Mouse (Mus musculus): ENCODE results near the gene Ppp1r14c. TPM values are rescaled to one million over a fixed set of nuclear protein-coding genes. Genes with fewer than 3 reads are reported as not detected.
A peak's percentile ranks its signal among the peaks of the same experiment; 100 is the strongest.

The Ppp1r14c gene
- polyA plus RNA-seq, 1 experiment from 2014 or later = 6.9 TPM

DNA sequence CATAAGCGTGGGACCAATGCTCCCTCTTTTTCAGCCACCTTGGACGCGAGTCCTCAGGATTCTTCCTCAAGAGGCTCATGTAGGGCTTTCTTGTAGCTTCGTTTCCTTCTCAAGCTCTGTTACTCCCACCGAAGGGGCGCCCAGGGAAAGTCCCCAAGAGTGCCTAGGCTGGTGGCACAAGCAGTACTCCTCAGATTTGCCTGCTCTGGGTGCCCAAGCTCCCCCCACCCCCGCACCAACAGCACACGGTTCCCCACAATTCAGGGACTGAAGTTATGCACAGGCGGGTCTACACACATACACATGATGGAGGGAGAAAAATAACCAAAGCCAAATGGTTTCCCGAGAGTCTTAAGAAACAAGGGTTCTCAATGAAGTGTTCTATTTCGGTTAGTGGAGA lies 1.6 kb downstream of the Ppp1r14c start:
- no peaks in the 10 kb centered on the region for H3K36me3 ChIP-seq
- peak overlapping the region; percentile 92 for H3K4me2 ChIP-seq (replicated peaks)
- ATAC-seq (ENCODE audit: low FRiP score, low read depth) = no peak
- 36% methylated on average over 11 of the region's 11 CpGs for WGBS
- peaks cover 20% of the 10 kb centered on the region for H3K27me3 ChIP-seq
- H3K9me3 ChIP-seq = no peaks in the 10 kb centered on the region
- peak overlapping the region; percentile 57; the same call in 1 of the 2 replicates for H3K9ac ChIP-seq (replicated peaks)
- H3K4me3 ChIP-seq = peak overlapping the region; percentile 55
- H3K4me1 ChIP-seq = peaks cover 9% of the 10 kb centered on the region; the same call in 1 of the 2 replicates
- no peak overlapping the region for H3K27ac ChIP-seq (replicated peaks)

DNA sequence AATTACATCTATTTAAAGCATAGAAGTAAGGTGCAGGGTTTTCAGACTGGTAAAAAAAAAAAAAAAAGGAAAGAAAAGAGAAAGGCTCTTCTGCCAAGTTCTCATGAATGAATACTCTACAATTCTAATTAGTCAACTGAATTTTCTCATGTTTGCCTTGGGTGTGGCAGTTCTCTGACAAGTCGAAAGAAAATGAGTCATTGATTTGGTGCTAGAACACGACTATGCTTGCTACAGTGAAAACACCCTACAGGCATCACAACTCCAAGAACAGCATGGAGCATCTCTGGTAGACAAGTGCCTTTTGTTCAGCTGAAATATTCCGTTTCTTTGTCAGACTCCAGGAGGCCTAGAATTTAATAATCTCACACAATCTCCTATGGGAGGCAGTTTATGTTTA lies 17.3 kb downstream of the Ppp1r14c start:
- Histone ChIP-seq H3K9ac (replicated peaks) (no peak overlapping the region), H3K27ac (replicated peaks) (no peak overlapping the region), H3K4me3 (no peak overlapping the region), H3K27me3 (no peaks in the 10 kb centered on the region), H3K4me1 (no peaks in the 10 kb centered on the region), H3K4me2 (replicated peaks) (no peak overlapping the region), H3K9me3 (no peaks in the 10 kb centered on the region), H3K36me3 (no peaks in the 10 kb centered on the region)
- ATAC-seq (ENCODE audit: low FRiP score, low read depth) = no peak
- 61% methylated on average over 3 of the region's 3 CpGs for WGBS

GRCm38 (mm10) chr10:3392251-3392650 lies 26.4 kb downstream of the Ppp1r14c start:
- no peak for ATAC-seq (ENCODE audit: low FRiP score, low read depth)
- Histone ChIP-seq H3K27ac (replicated peaks) (no peak overlapping the region), H3K4me3 (no peak overlapping the region), H3K4me2 (replicated peaks) (no peak overlapping the region), H3K36me3 (no peaks in the 10 kb centered on the region), H3K9ac (replicated peaks) (no peak overlapping the region), H3K9me3 (no peaks in the 10 kb centered on the region), H3K4me1 (no peaks in the 10 kb centered on the region), H3K27me3 (no peaks in the 10 kb centered on the region)
- 90% methylated on average over 4 of the region's 4 CpGs for WGBS

DNA sequence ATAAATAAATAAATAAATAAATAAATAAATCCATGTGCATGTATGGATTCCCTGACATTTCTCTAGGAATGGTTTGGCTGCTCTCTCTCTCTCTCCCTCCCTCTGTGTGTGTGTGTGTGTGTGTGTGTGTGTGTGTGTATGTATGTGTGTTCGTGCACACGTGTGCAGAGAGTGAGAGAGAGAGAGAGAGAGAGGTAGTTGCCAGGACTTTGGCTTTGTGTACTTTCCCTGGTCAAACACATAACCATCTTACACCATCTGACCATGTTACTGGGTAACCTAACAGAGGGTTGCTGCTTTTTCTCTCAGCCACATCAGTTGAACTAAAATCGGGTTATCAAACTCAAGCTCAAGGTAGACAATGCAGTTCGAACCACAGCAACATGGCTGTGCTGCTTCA lies 27.7 kb downstream of the Ppp1r14c start:
- no peak overlapping the region for H3K4me2 ChIP-seq (replicated peaks)
- no peaks in the 10 kb centered on the region for H3K9me3 ChIP-seq
- H3K4me3 ChIP-seq = no peak overlapping the region
- H3K27me3 ChIP-seq = no peaks in the 10 kb centered on the region
- 88% methylated on average over 4 of the region's 4 CpGs for WGBS
- no peaks in the 10 kb centered on the region for H3K36me3 ChIP-seq
- no peak overlapping the region for H3K27ac ChIP-seq (replicated peaks)
- H3K9ac ChIP-seq (replicated peaks) = no peak overlapping the region
- no peaks in the 10 kb centered on the region for H3K4me1 ChIP-seq
- no peak for ATAC-seq (ENCODE audit: low FRiP score, low read depth)

GRCm38 (mm10) chr10:3394193-3394592 lies 28.3 kb downstream of the Ppp1r14c start:
- no peak for ATAC-seq (ENCODE audit: low FRiP score, low read depth)
- no peak overlapping the region for H3K27ac ChIP-seq (replicated peaks)
- H3K36me3 ChIP-seq = no peaks in the 10 kb centered on the region
- no peaks in the 10 kb centered on the region for H3K4me1 ChIP-seq
- H3K27me3 ChIP-seq = no peaks in the 10 kb centered on the region
- H3K9me3 ChIP-seq = no peaks in the 10 kb centered on the region
- 62% methylated on average over 5 of the region's 5 CpGs for WGBS
- no peak overlapping the region for H3K4me2 ChIP-seq (replicated peaks)
- no peak overlapping the region for H3K4me3 ChIP-seq
- no peak overlapping the region for H3K9ac ChIP-seq (replicated peaks)

DNA sequence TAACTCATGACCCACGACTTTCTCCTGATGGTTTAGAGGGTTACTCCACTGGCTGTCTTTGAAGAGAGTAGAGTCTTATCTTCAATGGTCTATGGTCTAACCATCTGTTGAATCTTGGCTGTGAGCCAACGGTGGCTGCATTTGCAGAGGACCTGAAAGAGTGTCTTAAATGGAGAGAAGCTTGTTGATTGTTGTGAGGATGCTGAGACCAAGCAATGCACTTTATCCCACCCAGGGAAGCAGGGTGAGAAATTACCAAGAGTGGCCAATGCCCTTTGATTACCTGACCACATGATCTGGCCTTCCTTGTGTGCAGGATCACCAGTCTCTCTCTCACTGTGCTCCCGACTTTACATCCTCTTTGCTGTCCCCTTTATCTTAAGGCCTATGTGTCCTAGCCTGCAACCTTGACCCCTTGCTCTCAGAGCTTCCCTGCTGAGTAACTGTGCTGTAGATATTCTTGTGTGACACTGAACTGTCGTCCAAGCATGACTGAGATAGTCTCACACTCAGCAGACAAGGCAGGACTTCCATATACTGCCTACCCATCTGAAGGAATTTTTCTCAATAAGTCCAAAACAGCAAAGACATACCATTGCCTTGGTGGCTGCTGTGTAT lies 28.9 kb downstream of the Ppp1r14c start:
- Histone ChIP-seq H3K36me3 (no peaks in the 10 kb centered on the region), H3K4me2 (replicated peaks) (no peak overlapping the region), H3K4me1 (no peaks in the 10 kb centered on the region), H3K27me3 (no peaks in the 10 kb centered on the region), H3K4me3 (no peak overlapping the region), H3K9me3 (no peaks in the 10 kb centered on the region), H3K27ac (replicated peaks) (no peak overlapping the region), H3K9ac (replicated peaks) (no peak overlapping the region)
- ATAC-seq (ENCODE audit: low FRiP score, low read depth) = no peak
- 73% methylated on average over 4 of the region's 4 CpGs for WGBS

DNA sequence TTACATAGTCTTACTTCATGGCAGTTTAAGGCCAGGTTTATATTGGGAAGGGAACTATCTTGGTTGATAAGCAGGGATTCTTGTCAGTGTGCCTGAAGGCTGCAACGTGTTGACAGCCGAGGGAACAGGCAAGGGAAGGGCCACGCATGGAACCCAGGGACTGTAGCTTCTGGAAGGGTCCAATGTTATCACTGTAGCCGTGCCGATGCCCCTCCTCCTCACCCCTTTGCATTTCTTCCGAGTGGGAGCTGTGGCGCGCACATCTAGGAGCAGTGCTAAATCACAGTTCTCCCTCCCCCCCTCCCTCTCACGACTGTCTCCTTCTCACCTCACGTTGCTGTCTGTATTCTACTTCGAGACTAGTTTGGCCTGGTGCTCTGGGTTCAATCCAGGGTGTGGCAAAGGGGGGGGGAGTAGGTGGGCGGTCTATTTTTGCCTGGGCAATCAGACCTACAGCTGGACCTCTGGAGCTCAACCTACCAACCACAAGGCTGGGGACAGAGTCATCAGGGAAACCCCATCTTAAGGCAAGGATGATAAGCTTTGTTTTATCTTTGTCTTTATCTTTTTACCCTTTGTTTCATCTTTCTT lies 29.6 kb downstream of the Ppp1r14c start:
- Histone ChIP-seq H3K27me3 (no peaks in the 10 kb centered on the region), H3K27ac (replicated peaks) (no peak overlapping the region), H3K36me3 (no peaks in the 10 kb centered on the region), H3K9me3 (no peaks in the 10 kb centered on the region), H3K4me3 (no peak overlapping the region), H3K4me1 (no peaks in the 10 kb centered on the region), H3K4me2 (replicated peaks) (no peak overlapping the region), H3K9ac (replicated peaks) (no peak overlapping the region)
- 90% methylated on average over 10 of the region's 12 CpGs for WGBS
- no peak for ATAC-seq (ENCODE audit: low FRiP score, low read depth)

GRCm38 (mm10) chr10:3396008-3396795 lies 30.3 kb downstream of the Ppp1r14c start:
- H3K9ac ChIP-seq (replicated peaks) = no peak overlapping the region
- H3K27me3 ChIP-seq = no peaks in the 10 kb centered on the region
- H3K4me1 ChIP-seq = no peaks in the 10 kb centered on the region
- no peaks in the 10 kb centered on the region for H3K9me3 ChIP-seq
- 79% methylated on average over 10 of the region's 10 CpGs for WGBS
- H3K36me3 ChIP-seq = no peaks in the 10 kb centered on the region
- no peak overlapping the region for H3K4me3 ChIP-seq
- H3K4me2 ChIP-seq (replicated peaks) = no peak overlapping the region
- no peak for ATAC-seq (ENCODE audit: low FRiP score, low read depth)
- H3K27ac ChIP-seq (replicated peaks) = no peak overlapping the region

GRCm38 (mm10) chr10:3397406-3397805 lies 31.5 kb downstream of the Ppp1r14c start:
- no peak overlapping the region for H3K9ac ChIP-seq (replicated peaks)
- H3K4me2 ChIP-seq (replicated peaks) = no peak overlapping the region
- WGBS = 81% methylated on average over 3 of the region's 3 CpGs
- H3K4me1 ChIP-seq = no peaks in the 10 kb centered on the region
- H3K4me3 ChIP-seq = no peak overlapping the region
- no peaks in the 10 kb centered on the region for H3K27me3 ChIP-seq
- no peak for ATAC-seq (ENCODE audit: low FRiP score, low read depth)
- no peaks in the 10 kb centered on the region for H3K36me3 ChIP-seq
- no peak overlapping the region for H3K27ac ChIP-seq (replicated peaks)
- no peaks in the 10 kb centered on the region for H3K9me3 ChIP-seq

DNA sequence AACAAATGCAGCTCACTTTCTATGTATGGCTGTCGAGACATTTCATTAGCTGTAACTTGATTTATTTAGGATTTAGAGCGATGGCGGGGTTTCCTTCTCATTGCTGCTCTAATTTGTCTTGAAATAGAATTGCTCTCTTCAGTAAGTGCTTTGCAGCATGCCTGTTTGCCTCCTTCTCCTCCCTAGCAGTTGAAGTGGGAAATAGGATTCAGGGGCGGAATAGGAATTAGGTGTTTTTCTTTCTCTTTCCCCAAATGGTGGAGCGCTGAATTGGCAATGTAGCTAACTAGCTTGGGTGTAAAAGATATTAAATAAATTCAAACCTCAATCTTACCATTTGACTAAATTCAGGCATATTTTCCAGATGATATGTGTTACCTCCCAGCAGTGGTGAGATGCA lies 32.2 kb downstream of the Ppp1r14c start:
- ATAC-seq (ENCODE audit: low FRiP score, low read depth) = no peak
- Histone ChIP-seq H3K4me3 (no peak overlapping the region), H3K4me2 (replicated peaks) (no peak overlapping the region), H3K4me1 (no peaks in the 10 kb centered on the region), H3K9me3 (no peaks in the 10 kb centered on the region), H3K27me3 (no peaks in the 10 kb centered on the region), H3K27ac (replicated peaks) (no peak overlapping the region), H3K36me3 (no peaks in the 10 kb centered on the region), H3K9ac (replicated peaks) (no peak overlapping the region)
- WGBS = 88% methylated on average over 5 of the region's 5 CpGs

DNA sequence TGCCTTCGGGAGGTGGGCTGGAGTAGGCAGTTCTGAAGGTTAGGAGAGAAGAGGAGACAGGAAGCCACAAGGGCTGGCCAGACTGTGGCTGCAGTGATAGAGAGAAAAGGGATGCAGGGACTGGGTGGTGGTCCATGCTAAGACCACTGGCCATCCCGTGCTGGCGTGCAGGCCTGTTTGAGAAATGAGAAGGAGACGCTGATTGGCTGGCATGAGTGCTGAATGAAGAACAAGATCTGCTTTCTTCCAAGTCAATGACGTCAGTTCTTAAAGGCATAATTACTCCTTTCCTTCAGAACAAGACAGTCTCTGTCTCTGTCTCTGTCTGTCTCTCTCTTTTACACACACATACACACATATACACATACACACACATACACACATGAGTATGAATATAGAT lies 36.4 kb downstream of the Ppp1r14c start:
- no peak for ATAC-seq (ENCODE audit: low FRiP score, low read depth)
- no peaks in the 10 kb centered on the region for H3K36me3 ChIP-seq
- no peak overlapping the region for H3K9ac ChIP-seq (replicated peaks)
- H3K27ac ChIP-seq (replicated peaks) = no peak overlapping the region
- no peaks in the 10 kb centered on the region for H3K4me1 ChIP-seq
- no peaks in the 10 kb centered on the region for H3K9me3 ChIP-seq
- 83% methylated on average over 5 of the region's 5 CpGs for WGBS
- no peak overlapping the region for H3K4me3 ChIP-seq
- no peak overlapping the region for H3K4me2 ChIP-seq (replicated peaks)
- no peaks in the 10 kb centered on the region for H3K27me3 ChIP-seq

GRCm38 (mm10) chr10:3403416-3404137 lies 37.7 kb downstream of the Ppp1r14c start:
- Histone ChIP-seq H3K36me3 (no peaks in the 10 kb centered on the region), H3K4me1 (peaks cover 4% of the 10 kb centered on the region; the same call in 1 of the 2 replicates), H3K27me3 (no peaks in the 10 kb centered on the region), H3K9me3 (no peaks in the 10 kb centered on the region), H3K9ac (replicated peaks) (no peak overlapping the region), H3K4me3 (no peak overlapping the region), H3K27ac (replicated peaks) (no peak overlapping the region), H3K4me2 (replicated peaks) (no peak overlapping the region)
- no peak for ATAC-seq (ENCODE audit: low FRiP score, low read depth)
- 87% methylated on average over 7 of the region's 7 CpGs for WGBS

Data from midbrain, embryonic 12.5 days (tissue).